Mouse (Mus musculus) liver, postnatal 0 days (tissue): ENCODE data around the gene Pimreg.

ENCODE experiments used
- CTCF ChIP-seq: sonication (generic); IDR thresholded peaks from 2 replicates; pipeline ENCODE4 v1.5.1; 2016; ENCODE audit warnings: antibody characterized with exemption, low read depth
- EP300 ChIP-seq: IDR thresholded peaks from 2 replicates; pipeline ENCODE4 v1.6.1; 2016; ENCODE audit warnings: antibody characterized with exemption, low read depth, mild to moderate bottlenecking

GRCm38 (mm10) chr11:71995968-71996511 lies 45.8 kb upstream of the Pimreg start:
- no peak for TF ChIP-seq CTCF
- TF ChIP-seq EP300, result no peak
